Mouse (Mus musculus): ENCODE results near the gene Gucy2d. TPM values are rescaled to one million over a fixed set of nuclear protein-coding genes. Genes with fewer than 3 reads are reported as not detected.

The Gucy2d gene
- polyA plus RNA-seq, 1 experiment from 2014 or later = not detected

DNA sequence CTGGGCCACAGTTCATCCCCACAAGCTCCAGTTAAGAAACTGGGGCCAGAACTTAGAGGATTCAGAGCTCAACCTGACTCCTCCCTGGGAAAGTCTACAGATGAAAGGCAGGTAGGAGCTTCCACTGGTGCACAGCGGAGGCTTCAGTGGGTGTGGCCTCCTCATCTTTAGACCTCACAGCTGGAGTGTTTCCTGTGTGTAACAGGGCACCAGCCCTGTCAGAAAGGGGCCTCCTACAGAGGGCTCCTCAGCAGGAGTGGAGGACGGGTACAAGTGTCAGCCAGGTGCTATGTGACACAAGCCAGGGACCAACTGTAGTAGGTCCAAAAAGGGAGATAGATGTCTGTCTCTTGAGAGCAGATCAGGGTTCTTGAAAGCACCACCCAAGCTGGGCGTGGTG, 73.0 kb downstream of the Gucy2d start:
- Histone ChIP-seq H3K4me3 (ENCODE audit: low read depth, low read length) (no peak overlapping the region), H3K27ac (ENCODE audit: low read length) (no peak overlapping the region), H3K9ac (ENCODE audit: low read depth, low read length) (no peak overlapping the region), H3K4me2 (ENCODE audit: low read depth, low read length) (no peak overlapping the region), H3K4me1 (ENCODE audit: control insufficient read depth, low read depth, low read length) (no peaks in the 10 kb centered on the region), H3K36me3 (ENCODE audit: control insufficient read depth, insufficient read depth) (no peaks in the 10 kb centered on the region), H3K27me3 (ENCODE audit: control insufficient read depth, insufficient read depth, low read depth, low read length) (no peaks in the 10 kb centered on the region), H3K9me3 (replicated peaks; ENCODE audit: control insufficient read depth, low read length) (no peaks in the 10 kb centered on the region)
- ATAC-seq (ENCODE audit: low read depth) = no peak
- WGBS (ENCODE audit: insufficient replicate concordance) = 55% methylated on average over 3 of the region's 3 CpGs

DNA sequence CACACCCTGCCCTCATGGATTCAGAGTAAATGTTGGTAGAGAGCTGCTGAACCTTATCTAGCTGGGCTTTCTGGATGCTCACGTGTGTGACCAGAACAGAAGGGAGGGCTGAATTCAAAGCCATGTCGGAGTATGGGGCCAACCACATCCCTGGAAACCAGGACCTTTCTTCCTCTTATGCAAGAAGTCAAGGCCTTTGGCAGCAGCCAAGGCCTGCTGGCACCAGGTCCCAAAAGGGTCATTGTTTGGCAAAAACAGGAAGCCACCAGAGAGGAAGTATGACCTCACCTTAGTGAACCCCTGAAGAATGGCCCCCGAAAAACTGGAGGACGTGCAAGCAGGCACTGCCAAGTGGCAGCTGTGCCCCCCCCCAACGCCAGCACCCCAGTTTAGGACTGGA, 82.4 kb downstream of the Gucy2d start:
- Histone ChIP-seq H3K9ac (ENCODE audit: low read depth, low read length) (no peak overlapping the region), H3K27me3 (ENCODE audit: control insufficient read depth, insufficient read depth, low read depth, low read length) (no peaks in the 10 kb centered on the region), H3K9me3 (replicated peaks; ENCODE audit: control insufficient read depth, low read length) (no peaks in the 10 kb centered on the region), H3K4me1 (ENCODE audit: control insufficient read depth, low read depth, low read length) (no peaks in the 10 kb centered on the region; the same call in 1 of the 2 replicates), H3K36me3 (ENCODE audit: control insufficient read depth, insufficient read depth) (no peaks in the 10 kb centered on the region), H3K27ac (ENCODE audit: low read length) (no peak overlapping the region), H3K4me3 (ENCODE audit: low read depth, low read length) (no peak overlapping the region), H3K4me2 (ENCODE audit: low read depth, low read length) (no peak overlapping the region)
- 23% methylated on average over 5 of the region's 5 CpGs for WGBS (ENCODE audit: insufficient replicate concordance)
- peak; percentile 24; the same call in 1 of the 2 replicates for ATAC-seq (ENCODE audit: low read depth)

DNA sequence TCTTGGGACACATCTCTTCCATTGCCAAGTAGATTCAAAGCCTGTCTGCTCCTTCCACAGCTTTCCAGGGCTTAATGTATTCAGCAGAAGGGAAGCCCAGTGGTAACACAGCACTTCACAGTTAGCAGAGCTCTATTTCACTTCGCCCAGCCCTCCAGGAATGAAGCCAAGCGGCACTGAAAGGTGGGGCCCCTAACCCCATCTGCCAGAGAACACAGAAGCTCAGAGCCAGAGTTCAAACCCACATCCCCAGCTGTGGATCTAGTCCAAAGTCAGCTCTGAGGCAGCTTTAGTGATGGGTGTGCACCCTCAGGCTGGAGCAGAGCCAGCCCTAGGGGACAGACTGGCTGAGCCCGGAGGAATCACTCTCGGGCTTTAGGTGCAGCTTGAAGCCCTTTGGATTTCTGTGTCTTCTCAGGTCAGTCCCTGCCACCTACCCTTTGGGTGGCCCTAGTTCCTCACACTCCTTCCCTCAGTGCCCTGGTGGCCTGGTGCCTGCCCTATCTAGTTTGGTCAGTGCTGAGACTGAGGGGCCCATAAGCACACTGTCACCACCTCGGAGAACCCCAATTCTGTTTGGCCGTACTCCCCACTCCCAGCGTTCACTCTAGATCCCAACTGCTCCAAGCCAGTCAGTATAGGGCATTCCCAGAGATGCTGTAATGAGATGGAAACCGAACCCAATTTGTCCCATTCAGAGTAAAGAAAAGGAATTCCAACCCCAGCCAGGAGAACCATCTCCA, 83.0 kb downstream of the Gucy2d start:
- no peaks in the 10 kb centered on the region for H3K27me3 ChIP-seq (ENCODE audit: control insufficient read depth, insufficient read depth, low read depth, low read length)
- 64% methylated on average over 8 of the region's 8 CpGs for WGBS (ENCODE audit: insufficient replicate concordance)
- no peaks in the 10 kb centered on the region; the same call in 1 of the 2 replicates for H3K4me1 ChIP-seq (ENCODE audit: control insufficient read depth, low read depth, low read length)
- no peaks in the 10 kb centered on the region for H3K9me3 ChIP-seq (replicated peaks; ENCODE audit: control insufficient read depth, low read length)
- H3K4me2 ChIP-seq (ENCODE audit: low read depth, low read length) = no peak overlapping the region
- no peak for ATAC-seq (ENCODE audit: low read depth)
- no peak overlapping the region for H3K27ac ChIP-seq (ENCODE audit: low read length)
- H3K4me3 ChIP-seq (ENCODE audit: low read depth, low read length) = no peak overlapping the region
- no peak overlapping the region for H3K9ac ChIP-seq (ENCODE audit: low read depth, low read length)
- no peaks in the 10 kb centered on the region for H3K36me3 ChIP-seq (ENCODE audit: control insufficient read depth, insufficient read depth)

DNA sequence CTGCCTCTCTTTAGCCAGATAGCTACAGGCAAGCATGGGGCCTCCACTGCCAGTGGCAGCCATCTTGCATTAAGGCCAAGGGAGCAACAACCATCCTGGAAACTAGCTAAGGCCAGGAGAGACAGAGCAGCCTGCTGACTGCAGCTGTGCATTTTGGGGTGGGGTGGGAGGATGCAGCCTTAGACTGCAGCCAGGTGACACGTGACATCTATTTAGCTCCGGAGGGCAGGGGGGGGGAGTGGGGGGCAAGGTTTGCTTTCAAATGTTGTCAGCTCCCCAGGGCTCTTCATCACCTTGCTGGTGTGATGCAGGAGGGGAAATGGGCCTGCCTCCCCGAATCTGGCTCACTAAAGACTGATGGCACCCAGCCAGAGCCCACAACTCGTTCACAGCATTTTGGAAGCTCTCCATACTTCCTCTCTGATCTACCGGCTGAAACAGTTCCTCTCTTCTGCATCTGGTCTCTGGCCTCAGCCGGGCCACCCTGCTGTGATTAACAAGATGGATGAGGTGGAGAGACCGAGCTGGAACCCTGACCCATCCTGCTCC, 83.7 kb downstream of the Gucy2d start:
- Histone ChIP-seq H3K27me3 (ENCODE audit: control insufficient read depth, insufficient read depth, low read depth, low read length) (no peaks in the 10 kb centered on the region), H3K36me3 (ENCODE audit: control insufficient read depth, insufficient read depth) (no peaks in the 10 kb centered on the region), H3K9ac (ENCODE audit: low read depth, low read length) (no peak overlapping the region), H3K4me3 (ENCODE audit: low read depth, low read length) (no peak overlapping the region), H3K27ac (ENCODE audit: low read length) (no peak overlapping the region), H3K4me2 (ENCODE audit: low read depth, low read length) (no peak overlapping the region), H3K9me3 (replicated peaks; ENCODE audit: control insufficient read depth, low read length) (no peaks in the 10 kb centered on the region), H3K4me1 (ENCODE audit: control insufficient read depth, low read depth, low read length) (no peaks in the 10 kb centered on the region; the same call in 1 of the 2 replicates)
- ATAC-seq (ENCODE audit: low read depth) = no peak
- 15% methylated on average over 7 of the region's 7 CpGs for WGBS (ENCODE audit: insufficient replicate concordance)

DNA sequence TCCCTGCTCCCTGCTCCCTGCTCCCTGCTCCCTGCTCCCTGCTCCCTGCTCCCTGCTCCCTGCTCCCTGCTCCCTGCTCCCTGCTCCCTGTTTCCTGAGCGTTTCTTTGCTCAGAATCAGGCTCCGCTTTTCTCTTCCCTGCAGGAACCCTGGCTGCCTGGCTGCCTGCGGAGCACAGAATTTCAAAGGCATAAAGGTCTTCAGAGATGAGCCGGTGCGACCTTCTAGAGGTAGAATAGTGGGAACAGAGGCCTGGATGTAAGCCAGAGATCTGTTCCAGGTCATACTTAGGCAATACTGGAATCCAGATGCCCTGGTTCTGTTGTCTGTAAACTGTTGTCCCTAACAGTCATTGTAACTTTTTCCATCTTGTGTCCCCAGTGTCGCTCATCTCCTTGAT, 84.2 kb downstream of the Gucy2d start:
- Histone ChIP-seq H3K9me3 (replicated peaks; ENCODE audit: control insufficient read depth, low read length) (no peaks in the 10 kb centered on the region), H3K4me2 (ENCODE audit: low read depth, low read length) (no peak overlapping the region), H3K36me3 (ENCODE audit: control insufficient read depth, insufficient read depth) (no peaks in the 10 kb centered on the region), H3K4me3 (ENCODE audit: low read depth, low read length) (no peak overlapping the region), H3K27ac (ENCODE audit: low read length) (no peak overlapping the region), H3K4me1 (ENCODE audit: control insufficient read depth, low read depth, low read length) (no peaks in the 10 kb centered on the region; the same call in 1 of the 2 replicates), H3K9ac (ENCODE audit: low read depth, low read length) (no peak overlapping the region), H3K27me3 (ENCODE audit: control insufficient read depth, insufficient read depth, low read depth, low read length) (no peaks in the 10 kb centered on the region)
- 43% methylated on average over 6 of the region's 6 CpGs for WGBS (ENCODE audit: insufficient replicate concordance)
- ATAC-seq (ENCODE audit: low read depth) = no peak

DNA sequence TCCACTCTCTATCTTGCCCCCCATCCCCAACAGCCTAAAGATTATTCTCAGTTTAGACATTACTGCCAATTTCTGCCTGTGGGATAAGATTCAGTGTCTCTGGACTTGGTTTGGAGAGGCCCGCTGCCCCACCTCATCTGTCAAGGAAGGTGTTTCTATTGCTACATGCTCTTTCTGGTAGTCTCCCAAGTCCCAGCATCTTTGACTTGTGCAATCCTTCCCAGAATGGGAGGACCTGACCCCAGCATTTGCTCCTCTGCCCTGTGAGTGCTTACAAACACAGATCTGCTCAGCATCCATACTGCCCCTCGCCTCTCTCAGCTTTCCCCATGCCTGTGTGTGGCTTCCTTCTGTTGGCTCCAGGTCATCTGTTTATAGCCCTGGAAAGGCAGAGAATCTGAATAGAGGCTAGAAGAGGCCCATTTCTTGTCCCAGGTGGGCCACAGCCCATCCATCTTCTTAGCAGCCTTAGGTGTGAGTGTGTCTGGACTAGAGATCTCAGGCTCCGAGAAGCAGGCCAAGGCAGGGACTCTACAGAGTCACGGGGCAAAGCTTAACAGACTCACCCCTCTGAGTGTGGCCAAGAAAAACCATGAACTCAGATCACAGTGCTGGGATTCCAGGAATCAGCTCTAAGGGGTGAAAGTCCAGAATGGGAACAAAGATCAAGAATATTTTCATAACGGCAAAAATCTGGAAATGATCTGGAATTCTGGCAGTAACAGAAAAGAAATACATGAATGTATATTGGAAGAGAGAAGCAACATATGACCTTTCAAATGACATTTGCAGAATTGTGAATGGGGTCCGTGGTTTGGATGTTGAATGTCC, 84.9 kb downstream of the Gucy2d start:
- H3K9ac ChIP-seq (ENCODE audit: low read depth, low read length) = no peak overlapping the region
- no peak overlapping the region for H3K27ac ChIP-seq (ENCODE audit: low read length)
- no peaks in the 10 kb centered on the region for H3K36me3 ChIP-seq (ENCODE audit: control insufficient read depth, insufficient read depth)
- no peaks in the 10 kb centered on the region for H3K9me3 ChIP-seq (replicated peaks; ENCODE audit: control insufficient read depth, low read length)
- ATAC-seq (ENCODE audit: low read depth) = no peak
- H3K4me3 ChIP-seq (ENCODE audit: low read depth, low read length) = no peak overlapping the region
- WGBS (ENCODE audit: insufficient replicate concordance) = 57% methylated on average over 6 of the region's 6 CpGs
- H3K4me2 ChIP-seq (ENCODE audit: low read depth, low read length) = no peak overlapping the region
- H3K4me1 ChIP-seq (ENCODE audit: control insufficient read depth, low read depth, low read length) = no peaks in the 10 kb centered on the region; the same call in 1 of the 2 replicates
- no peaks in the 10 kb centered on the region for H3K27me3 ChIP-seq (ENCODE audit: control insufficient read depth, insufficient read depth, low read depth, low read length)

Other genes with a start within 250 kb of the Gucy2d start
- 0.04 and 0.06 TPM in 2 replicates for gene B3gnt6, start 240.9 kb upstream of the Gucy2d start, polyA plus RNA-seq (2015; fragmentation: Nextera tagmentation; extraction: Ambion mirVana)
- 22.6 and 23.2 TPM in 2 replicates for gene Acer3, start 119.2 kb upstream of the Gucy2d start, polyA plus RNA-seq (2015; fragmentation: Nextera tagmentation; extraction: Ambion mirVana)
- 1.9 and 2.4 TPM in 2 replicates for gene Tsku, start 79.1 kb upstream of the Gucy2d start, polyA plus RNA-seq (2015; fragmentation: Nextera tagmentation; extraction: Ambion mirVana)
- gene Lrrc32, start 48.9 kb downstream of the Gucy2d start, polyA plus RNA-seq (2015; fragmentation: Nextera tagmentation; extraction: Ambion mirVana) = 4.6 and 7.1 TPM in 2 replicates
- gene Emsy, start 216.4 kb downstream of the Gucy2d start, polyA plus RNA-seq (2015; fragmentation: Nextera tagmentation; extraction: Ambion mirVana) = 5.4 and 7.4 TPM in 2 replicates